Mouse (Mus musculus): ENCODE data around the gene Ccl7. TPM values are rescaled to one million over a fixed set of nuclear protein-coding genes. Genes with fewer than 3 reads are reported as not detected.

The Ccl7 gene
- polyA plus RNA-seq, 1 experiment = 1.9 TPM

DNA sequence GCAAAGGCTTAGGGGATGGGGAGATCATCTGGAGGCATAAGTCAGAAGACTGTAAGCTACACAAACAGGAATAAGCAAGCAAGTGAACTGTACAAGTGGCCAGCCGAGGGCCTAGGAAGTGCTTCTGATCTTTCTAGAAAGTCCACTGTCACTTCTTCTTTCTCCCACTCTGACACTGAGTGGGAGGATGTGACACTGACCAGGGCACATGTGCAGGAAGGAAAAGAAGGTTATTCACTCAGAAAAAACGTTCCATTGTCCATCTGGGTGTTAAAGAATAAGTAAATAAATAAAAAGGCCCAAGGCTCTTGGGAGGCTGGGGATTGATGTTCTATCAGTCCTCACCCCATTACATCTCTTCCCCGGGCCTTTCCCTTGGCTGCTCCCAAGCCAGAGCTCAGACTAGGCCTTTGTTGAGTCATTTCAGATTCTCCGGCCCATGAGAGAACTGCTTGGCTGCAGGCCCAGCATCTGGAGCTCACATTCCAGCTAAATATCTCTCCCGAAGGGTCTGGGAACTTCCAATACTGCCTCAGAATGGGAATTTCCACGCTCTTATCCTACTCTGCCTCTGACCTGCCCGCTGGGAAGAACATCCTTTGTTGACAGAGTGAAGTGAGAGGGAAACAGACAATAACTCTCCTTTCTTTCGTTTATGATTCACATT lies 12.7 kb upstream of the Ccl7 start:
- H3K27ac ChIP-seq (ENCODE audit: insufficient read depth, low read depth, low read length) = no peak overlapping the region
- TF ChIP-seq POLR2A (IDR thresholded peaks at IDR 0.05; ENCODE audit: borderline replicate concordance, low read depth, low read length) (no peak), CTCF (IDR thresholded peaks at IDR 0.05; ENCODE audit: low read depth, low read length) (no peak)
- no peak overlapping the region for H3K4me3 ChIP-seq (ENCODE audit: insufficient read depth, low read length)
- H3K4me1 ChIP-seq (ENCODE audit: control insufficient read depth, insufficient read depth, low read length) = peaks cover 43% of the 10 kb centered on the region

DNA sequence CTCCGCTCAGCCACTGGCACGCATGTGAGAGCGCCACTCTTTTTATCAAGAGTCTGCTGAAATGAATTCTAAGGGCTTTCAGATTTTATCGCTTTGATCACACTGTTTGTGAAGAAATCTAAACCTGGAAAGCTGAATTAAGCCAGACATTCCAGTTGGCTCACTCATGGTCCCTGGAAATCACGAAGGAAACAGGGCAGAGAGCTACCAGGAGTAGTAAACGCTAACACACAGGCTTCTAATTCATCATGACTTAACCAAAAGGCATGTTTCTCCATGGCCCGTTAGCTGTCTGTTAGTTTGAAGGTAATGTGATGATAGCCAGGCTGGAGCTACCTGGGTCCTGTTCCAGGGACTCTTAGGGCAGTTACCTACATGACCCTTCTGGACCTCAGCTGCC lies 11.1 kb upstream of the Ccl7 start:
- TF ChIP-seq POLR2A (IDR thresholded peaks at IDR 0.05; ENCODE audit: borderline replicate concordance, low read depth, low read length) (no peak), CTCF (IDR thresholded peaks at IDR 0.05; ENCODE audit: low read depth, low read length) (no peak)

DNA sequence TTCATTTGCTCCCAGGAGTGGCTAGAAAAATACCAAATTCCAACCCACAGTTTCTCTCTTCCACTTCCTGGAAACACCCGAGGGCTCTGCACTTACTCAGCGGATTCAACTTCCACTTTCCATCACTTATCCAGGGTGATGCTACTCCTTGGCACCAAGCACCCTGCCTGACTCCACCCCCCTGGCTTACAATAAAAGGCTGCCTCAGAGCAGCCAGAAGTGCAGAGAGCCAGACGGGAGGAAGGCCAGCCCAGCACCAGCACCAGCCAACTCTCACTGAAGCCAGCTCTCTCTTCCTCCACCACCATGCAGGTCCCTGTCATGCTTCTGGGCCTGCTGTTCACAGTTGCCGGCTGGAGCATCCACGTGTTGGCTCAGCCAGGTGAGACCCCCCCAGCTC lies 10.2 kb upstream of the Ccl7 start, which contains the start of gene Ccl2:
Gene Ccl2 (plus strand): TSS at position 216 of the 400 bp plus-strand sequence.
- peak within 1 kb of the TSS; percentile 65 for H3K27ac ChIP-seq (ENCODE audit: insufficient read depth, low read depth, low read length)

More for the DNA sequence above, 11.1 kb upstream of the Ccl7 start:
- H3K4me1 ChIP-seq (ENCODE audit: control insufficient read depth, insufficient read depth, low read length) = peaks cover 57% of the 10 kb centered on the region
- no peak overlapping the region for H3K4me3 ChIP-seq (ENCODE audit: insufficient read depth, low read length)
- no peak overlapping the region for H3K27ac ChIP-seq (ENCODE audit: insufficient read depth, low read depth, low read length)

DNA sequence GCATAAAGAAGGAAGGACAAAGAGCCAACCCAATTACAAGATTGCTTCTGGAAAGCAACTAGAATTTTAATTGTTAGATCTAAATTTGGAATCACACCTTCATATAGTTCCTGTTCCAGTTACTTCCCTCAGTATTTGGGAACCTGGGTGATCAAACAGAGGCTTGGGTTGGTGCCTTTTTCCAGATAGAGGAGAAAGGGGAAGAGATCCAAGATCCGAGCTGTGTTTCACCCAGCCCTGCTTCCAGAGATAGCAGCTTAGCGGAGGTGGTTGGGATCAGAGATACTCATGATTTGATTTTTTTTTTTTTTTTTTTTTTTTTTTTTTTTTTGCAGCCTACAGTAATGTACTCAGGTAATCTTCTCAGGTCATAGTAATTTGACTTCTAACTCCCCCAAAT lies 9.7 kb upstream of the Ccl7 start:
- TF ChIP-seq CTCF (IDR thresholded peaks at IDR 0.05; ENCODE audit: low read depth, low read length) = no peak
- TF ChIP-seq POLR2A (IDR thresholded peaks at IDR 0.05; ENCODE audit: borderline replicate concordance, low read depth, low read length) = no peak
- H3K4me3 ChIP-seq (ENCODE audit: insufficient read depth, low read length) = peak overlapping the region; percentile 42; the same call in 1 of the 2 replicates
- H3K27ac ChIP-seq (ENCODE audit: insufficient read depth, low read depth, low read length) = peak overlapping the region; percentile 65; the same call in 1 of the 2 replicates
- peaks cover 69% of the 10 kb centered on the region for H3K4me1 ChIP-seq (ENCODE audit: control insufficient read depth, insufficient read depth, low read length)

More for the DNA sequence above, 10.2 kb upstream of the Ccl7 start, which contains the start of gene Ccl2:
- H3K4me3 ChIP-seq (ENCODE audit: insufficient read depth, low read length) = peak within 1 kb of the TSS; percentile 42
- TF ChIP-seq POLR2A (IDR thresholded peaks at IDR 0.05; ENCODE audit: borderline replicate concordance, low read depth, low read length) (peak; percentile 91), CTCF (IDR thresholded peaks at IDR 0.05; ENCODE audit: low read depth, low read length) (no peak)
- peaks cover 64% of the 10 kb centered on the region for H3K4me1 ChIP-seq (ENCODE audit: control insufficient read depth, insufficient read depth, low read length)

DNA sequence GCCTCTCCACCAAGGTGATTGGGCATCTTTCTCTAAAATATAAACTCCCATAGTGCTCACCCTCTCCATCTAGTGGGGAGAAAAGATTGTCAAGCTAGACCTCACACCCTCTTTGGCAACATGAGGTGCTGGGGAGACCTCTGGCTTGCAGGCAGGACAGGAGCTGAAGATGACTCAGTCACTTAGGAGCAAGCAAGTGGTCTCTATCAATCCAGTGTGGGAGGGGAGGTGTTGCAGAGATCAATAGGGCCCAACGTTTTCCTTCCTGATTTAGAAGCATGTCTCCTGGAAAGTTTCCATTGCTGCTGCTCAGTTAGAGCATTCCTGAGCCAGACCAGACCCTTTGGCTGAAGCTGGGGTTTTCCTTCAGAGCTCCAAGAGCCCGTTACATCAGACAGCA lies 7.0 kb upstream of the Ccl7 start, which contains the start of gene Gm17268:
Gene Gm17268 (minus strand): TSS at position 28 of the 400 bp plus-strand sequence.
- Histone ChIP-seq H3K4me1 (ENCODE audit: control insufficient read depth, insufficient read depth, low read length) (peaks cover 71% of the 10 kb centered on the region), H3K4me3 (ENCODE audit: insufficient read depth, low read length) (no peak within 1 kb of the TSS), H3K27ac (ENCODE audit: insufficient read depth, low read depth, low read length) (peak within 1 kb of the TSS; percentile 37)
- TF ChIP-seq CTCF (IDR thresholded peaks at IDR 0.05; ENCODE audit: low read depth, low read length) (no peak), POLR2A (IDR thresholded peaks at IDR 0.05; ENCODE audit: borderline replicate concordance, low read depth, low read length) (no peak)

DNA sequence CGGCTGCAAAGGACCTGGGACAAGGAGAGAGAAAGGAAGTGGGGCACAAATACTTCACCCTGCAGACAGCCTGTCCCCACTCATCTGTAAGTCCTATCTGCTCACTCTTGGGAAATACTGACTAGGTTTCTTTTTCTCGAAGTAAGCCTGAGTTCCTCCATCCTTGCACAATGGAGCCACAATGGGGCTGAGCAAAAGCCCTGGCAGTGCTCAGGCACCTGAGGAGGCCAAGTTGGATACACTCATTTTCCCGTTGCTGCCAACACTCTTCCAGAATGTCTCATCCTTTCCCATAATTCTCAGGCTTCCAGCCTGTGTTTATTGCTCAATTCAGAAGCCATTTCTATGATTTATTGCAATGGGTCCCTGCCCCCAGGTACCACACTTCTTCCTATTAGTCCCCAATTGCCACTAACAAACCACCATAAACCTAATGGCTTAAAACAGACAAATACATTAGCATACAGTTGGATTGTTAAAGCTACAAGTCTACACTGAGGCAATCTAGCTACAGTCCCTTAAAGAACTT lies 6.3 kb upstream of the Ccl7 start:
- TF ChIP-seq POLR2A (IDR thresholded peaks at IDR 0.05; ENCODE audit: borderline replicate concordance, low read depth, low read length) = no peak
- Histone ChIP-seq H3K4me1 (ENCODE audit: control insufficient read depth, insufficient read depth, low read length) (peaks cover 70% of the 10 kb centered on the region), H3K27ac (ENCODE audit: insufficient read depth, low read depth, low read length) (peak overlapping the region; percentile 37), H3K4me3 (ENCODE audit: insufficient read depth, low read length) (no peak overlapping the region)

DNA sequence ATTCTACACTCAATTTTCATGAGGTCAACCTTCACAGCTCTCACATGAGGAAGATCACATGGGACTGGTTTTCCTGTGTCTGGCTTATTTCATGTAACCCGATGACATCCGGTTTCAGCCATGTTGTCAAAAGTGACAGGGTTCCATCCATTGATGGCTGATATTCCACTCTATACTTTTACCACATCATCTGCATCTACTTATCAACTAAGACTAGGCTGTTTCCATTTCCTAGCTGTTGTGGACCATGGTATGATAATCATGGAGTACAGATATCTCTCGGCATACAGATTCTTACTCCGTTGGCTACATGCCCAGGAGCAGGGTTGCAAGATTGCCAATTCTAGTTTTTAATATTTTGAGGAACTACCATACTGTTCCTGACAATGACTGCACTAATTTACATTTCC lies 3.8 kb upstream of the Ccl7 start:
- Histone ChIP-seq H3K4me3 (ENCODE audit: insufficient read depth, low read length) (no peak overlapping the region), H3K27ac (ENCODE audit: insufficient read depth, low read depth, low read length) (peak overlapping the region; percentile 81), H3K4me1 (ENCODE audit: control insufficient read depth, insufficient read depth, low read length) (peaks cover 69% of the 10 kb centered on the region)
- TF ChIP-seq CTCF (IDR thresholded peaks at IDR 0.05; ENCODE audit: low read depth, low read length) (no peak), POLR2A (IDR thresholded peaks at IDR 0.05; ENCODE audit: borderline replicate concordance, low read depth, low read length) (no peak)

DNA sequence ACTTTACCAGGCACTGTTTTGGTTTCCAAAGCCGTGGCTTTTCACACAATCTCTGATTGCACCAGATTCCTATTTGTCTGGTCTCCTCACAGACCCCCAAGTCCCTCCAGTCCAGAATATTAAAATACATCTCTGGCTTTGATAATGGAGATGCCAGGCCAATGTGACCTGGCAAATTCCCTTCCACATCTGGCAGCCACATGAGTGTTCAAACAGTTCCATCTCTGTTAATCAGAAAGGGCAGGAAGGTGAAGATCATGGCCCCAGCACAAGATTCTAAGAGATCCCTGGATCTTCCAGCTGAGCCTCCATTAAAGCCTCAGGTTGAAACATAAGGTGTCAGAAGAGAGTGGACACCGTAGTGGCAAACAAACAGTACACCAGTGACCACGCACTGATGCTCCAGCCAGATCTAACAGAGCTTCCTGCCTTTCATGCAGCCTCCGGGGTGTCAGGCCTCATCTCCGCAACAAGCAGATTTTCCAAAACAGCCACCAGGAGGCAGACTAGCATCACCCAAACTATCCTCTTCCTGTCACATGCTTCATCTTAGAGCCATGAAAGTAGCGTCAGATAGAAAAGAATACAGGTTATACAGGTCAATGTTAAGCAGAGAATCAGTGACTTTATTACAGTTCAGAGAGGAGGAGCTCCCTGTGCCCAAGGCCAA lies 2.4 kb downstream of the Ccl7 start:
- no peak overlapping the region for H3K27ac ChIP-seq (ENCODE audit: insufficient read depth, low read depth, low read length)
- peaks cover 37% of the 10 kb centered on the region for H3K4me1 ChIP-seq (ENCODE audit: control insufficient read depth, insufficient read depth, low read length)
- H3K4me3 ChIP-seq (ENCODE audit: insufficient read depth, low read length) = no peak overlapping the region
- peak; percentile 50 for TF ChIP-seq CTCF (IDR thresholded peaks at IDR 0.05; ENCODE audit: low read depth, low read length)
- TF ChIP-seq POLR2A (IDR thresholded peaks at IDR 0.05; ENCODE audit: borderline replicate concordance, low read depth, low read length) = no peak

DNA sequence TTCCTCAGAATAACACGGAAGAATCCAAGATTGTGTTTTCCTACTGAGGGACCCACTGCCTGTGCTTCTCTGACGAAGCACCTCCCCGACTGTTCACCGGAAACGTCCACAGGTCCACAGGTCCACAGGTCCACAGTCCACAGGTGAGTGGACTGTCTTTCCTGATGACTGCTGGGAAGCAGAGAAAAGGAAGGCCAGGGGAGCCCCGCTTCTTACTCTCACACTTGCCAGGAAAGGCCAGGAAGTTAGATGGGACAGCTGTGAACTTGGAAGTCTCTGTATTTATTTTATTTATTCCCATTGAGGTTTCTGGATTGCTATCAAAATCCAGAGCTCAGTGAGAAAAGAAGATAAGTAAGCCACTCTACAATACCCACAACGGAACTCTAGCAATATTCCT lies 8.3 kb downstream of the Ccl7 start:
- TF ChIP-seq POLR2A (IDR thresholded peaks at IDR 0.05; ENCODE audit: borderline replicate concordance, low read depth, low read length) = no peak
- TF ChIP-seq CTCF (IDR thresholded peaks at IDR 0.05; ENCODE audit: low read depth, low read length) = no peak
- Histone ChIP-seq H3K4me3 (ENCODE audit: insufficient read depth, low read length) (no peak overlapping the region), H3K27ac (ENCODE audit: insufficient read depth, low read depth, low read length) (no peak overlapping the region), H3K4me1 (ENCODE audit: control insufficient read depth, insufficient read depth, low read length) (no peaks in the 10 kb centered on the region)

DNA sequence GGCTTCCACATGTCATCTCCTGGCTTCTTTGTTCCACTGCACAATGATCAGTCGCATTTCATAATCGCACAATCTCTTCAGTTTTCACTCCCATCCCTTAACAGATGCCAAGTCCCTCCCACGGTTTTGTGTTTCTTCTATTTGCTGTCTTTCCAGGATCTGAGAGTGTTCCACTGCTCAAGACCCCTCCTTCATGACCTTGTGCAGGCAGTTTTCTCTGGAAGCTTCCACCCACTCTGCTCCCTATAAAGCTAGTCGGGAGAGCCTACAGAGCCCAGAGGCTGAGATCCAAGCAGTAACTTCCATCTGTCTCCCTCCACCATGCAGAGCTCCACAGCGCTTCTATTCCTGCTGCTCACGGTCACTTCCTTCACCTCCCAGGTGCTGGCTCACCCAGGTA lies 12.1 kb downstream of the Ccl7 start, which contains the start of gene Ccl11:
Gene Ccl11 (plus strand): TSS at position 178 of the 400 bp plus-strand sequence.
- Histone ChIP-seq H3K27ac (ENCODE audit: insufficient read depth, low read depth, low read length) (no peak within 1 kb of the TSS), H3K4me1 (ENCODE audit: control insufficient read depth, insufficient read depth, low read length) (peaks cover 3% of the 10 kb centered on the region; the same call in 1 of the 2 replicates), H3K4me3 (ENCODE audit: insufficient read depth, low read length) (no peak within 1 kb of the TSS)
- no peak for TF ChIP-seq CTCF (IDR thresholded peaks at IDR 0.05; ENCODE audit: low read depth, low read length)
- no peak for TF ChIP-seq POLR2A (IDR thresholded peaks at IDR 0.05; ENCODE audit: borderline replicate concordance, low read depth, low read length)
